Mouse (Mus musculus): ENCODE measurements around the gene Cyp17a1.

Gene Cyp17a1

DNA sequence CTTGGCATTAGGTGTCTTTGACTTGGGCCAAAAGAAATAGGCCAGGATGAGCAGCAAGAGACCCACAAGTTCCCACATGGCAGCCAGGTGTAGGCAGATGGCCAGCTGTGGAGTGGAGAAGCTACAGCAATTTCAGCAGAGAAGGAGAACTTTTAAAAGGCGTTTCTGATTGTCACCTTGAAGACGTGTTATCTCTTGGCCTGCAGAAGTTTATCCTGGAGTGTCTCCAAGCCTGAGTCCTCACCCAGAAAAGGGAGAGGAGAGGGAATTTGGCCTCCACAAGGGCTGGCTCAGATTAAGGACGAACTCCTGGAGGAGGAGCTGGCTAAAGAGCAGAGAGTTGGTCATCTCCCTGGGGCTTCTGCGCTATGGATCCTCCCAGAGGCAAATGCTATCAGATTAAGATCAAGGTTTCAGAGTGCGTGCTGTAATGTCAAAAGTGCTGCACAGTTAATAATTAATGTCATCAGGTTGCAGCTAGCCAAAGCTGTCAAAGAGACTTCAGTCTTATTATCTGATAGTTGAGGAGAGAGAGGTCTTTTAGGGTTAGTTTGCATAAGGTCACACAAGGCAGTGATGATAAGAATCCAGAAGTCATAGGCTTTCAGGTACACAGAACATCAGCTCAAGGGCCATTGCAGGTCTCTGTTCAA, at the start of gene Cyp17a1:
TSS of gene Cyp17a1 (minus strand) at position 407 of the 653 bp plus-strand sequence.
- DNase-seq (ENCODE audit: extremely low spot score, low read depth, low spot score), result no peak

DNA sequence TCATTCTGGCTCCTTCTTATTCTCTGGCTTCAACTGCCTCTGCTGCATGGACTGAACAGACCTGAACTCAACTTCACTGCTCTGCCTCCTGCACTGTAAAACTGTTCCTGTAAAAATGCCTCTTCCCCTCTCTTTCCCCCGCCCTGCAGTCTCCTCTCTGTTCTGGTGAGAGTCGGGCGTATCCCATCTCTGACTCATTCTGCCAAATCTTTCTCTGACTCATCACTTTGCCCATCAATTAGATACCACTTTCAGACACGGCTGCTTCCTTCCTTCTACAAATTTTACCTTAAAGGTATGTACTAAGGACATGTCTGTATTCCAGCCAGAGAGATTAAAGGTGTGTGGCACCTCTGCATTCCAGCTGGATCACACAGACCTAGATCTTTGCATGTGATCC, 45.2 kb upstream of the Cyp17a1 start:
- DNase-seq (ENCODE audit: extremely low spot score, low read depth, low spot score), result no peak

DNA sequence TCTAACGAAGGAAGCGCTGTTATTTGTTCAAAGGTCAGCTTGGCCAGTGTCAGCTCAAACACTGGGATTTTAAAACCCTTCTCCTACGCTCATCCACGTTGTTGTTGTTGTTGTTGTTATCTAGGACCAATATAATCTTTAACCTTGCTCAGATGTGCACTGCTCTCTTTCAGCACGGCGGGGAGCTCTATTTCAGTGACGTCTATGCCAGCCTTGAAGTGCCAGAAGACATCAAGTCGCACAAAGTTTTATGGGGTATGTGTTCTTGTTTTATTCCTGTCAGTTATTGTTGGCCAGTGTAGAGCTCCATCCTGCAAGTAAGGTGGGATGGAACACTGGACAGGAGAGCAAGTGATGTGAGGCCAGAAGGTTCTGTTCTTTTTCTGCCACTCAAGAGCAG, 42.0 kb upstream of the Cyp17a1 start:
- no peak for DNase-seq (ENCODE audit: extremely low spot score, low read depth, low spot score)

DNA sequence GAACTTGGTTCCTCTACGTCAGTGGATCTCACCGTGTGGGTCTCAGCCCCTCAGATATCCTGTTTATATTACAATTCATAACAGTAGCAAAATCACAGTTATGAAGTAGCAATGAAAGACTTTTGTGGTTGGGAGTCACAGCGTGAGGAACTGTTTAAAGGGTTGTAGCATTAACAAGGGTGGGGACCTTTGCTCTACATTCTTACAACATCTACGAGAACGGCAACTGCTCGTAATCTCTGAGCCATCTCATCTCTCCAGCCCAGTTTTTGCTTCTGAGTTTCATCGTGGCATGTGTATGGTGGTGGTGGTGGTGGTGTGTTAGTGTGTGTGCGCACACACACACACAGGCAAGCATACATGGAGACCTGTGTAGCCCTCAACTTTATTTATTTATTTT, 41.3 kb upstream of the Cyp17a1 start:
- no peak for DNase-seq (ENCODE audit: extremely low spot score, low read depth, low spot score)

DNA sequence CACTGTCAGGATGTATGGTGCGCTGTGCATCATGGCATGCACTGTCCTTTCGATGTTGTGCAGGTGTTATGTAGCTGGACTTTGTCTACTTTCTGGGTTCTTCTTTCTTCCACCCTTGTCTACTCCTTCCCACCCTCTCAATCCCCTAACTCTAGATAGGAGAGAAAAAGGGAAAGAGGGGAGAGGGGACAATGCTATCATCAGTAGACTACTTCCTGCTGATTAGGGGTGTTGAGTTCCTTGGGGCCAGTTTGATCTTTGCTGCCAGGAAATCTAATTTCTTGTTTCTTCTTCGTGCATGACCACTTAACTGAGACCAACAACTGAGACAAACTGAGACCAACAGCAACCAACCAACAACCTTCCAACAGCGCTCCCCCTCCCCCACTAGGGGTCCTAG, 37.6 kb upstream of the Cyp17a1 start:
- DNase-seq (ENCODE audit: extremely low spot score, low read depth, low spot score), result no peak

DNA sequence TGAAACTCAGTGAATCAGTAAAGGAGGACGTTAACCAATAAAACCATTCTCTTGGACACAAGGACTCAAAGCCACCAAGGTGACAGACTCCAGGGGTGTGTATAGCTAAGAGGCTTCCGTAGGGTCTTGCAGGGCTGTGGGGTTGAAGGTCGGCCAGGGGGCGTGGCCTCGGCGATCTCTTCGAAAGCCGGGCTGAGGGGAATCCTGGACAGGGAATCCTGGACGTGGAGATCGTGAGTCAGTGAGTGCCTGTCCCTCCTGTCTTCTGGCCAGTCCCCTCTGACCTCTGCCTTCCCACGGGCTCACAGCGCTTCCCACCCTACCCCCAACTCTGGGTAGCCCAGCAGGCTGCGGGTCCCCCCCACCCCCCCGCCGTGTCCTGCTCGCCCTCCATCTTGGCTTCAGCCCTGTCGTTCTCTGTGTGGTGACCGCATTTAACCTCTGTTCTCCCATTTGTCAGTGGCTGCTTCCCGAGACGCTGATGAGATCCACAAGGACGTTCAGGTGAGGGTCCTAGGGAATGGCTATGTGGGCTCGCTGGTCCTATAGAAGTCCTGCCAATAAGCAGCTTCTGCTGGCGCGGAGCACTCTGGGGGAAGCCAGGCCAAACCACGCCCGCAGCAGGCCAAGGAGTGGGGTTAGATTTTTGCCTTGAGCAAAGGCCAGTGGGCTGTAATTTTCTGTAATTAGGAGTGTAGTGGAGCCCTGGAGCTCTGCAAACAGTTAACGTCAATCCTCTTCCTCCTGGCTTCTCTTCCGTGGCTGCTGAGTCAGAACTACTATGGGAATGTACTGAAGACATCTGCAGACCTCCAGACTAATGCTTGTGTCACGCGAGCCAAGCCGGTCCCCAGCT, 34.6 kb upstream of the Cyp17a1 start, which contains the start of gene As3mt:
TSS of gene As3mt (plus strand) at position 163 of the 856 bp plus-strand sequence.
- no peak for DNase-seq (ENCODE audit: extremely low spot score, low read depth, low spot score)

DNA sequence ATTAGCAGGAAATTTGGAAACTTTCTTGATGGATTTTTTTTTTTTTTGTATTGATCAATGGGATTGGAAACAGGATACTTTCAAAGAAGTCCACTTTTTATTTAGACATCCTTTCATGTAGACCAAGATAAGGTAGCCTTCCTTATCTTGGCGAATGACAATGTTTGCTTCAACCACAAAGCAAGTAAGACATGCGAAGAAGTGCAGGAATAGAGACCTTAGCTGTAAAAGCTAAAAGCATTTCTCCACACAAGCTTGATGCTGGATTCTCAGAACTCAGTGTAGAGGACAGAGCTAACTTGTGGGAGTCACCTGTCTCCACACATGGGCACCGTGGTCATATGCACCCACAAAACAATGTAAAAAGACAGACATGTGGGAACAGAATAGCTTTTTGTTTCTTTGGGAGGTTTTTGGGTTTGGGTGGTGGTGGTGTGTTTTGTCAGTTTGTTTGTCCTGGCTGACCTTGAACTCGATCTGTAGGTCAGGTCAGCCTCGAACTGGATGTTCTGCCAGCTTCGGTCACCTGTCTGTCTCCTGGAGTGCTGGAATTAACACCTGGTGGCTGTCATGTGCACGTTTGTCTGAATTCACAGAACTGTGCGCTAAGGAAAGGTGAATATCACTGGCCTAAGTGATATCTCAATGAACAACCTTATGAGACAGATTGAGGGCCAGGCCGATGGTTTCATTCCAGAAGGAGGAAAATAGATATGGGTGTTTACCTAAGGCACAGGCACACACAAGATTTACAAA, 33.7 kb upstream of the Cyp17a1 start:
- no peak for DNase-seq (ENCODE audit: extremely low spot score, low read depth, low spot score)

DNA sequence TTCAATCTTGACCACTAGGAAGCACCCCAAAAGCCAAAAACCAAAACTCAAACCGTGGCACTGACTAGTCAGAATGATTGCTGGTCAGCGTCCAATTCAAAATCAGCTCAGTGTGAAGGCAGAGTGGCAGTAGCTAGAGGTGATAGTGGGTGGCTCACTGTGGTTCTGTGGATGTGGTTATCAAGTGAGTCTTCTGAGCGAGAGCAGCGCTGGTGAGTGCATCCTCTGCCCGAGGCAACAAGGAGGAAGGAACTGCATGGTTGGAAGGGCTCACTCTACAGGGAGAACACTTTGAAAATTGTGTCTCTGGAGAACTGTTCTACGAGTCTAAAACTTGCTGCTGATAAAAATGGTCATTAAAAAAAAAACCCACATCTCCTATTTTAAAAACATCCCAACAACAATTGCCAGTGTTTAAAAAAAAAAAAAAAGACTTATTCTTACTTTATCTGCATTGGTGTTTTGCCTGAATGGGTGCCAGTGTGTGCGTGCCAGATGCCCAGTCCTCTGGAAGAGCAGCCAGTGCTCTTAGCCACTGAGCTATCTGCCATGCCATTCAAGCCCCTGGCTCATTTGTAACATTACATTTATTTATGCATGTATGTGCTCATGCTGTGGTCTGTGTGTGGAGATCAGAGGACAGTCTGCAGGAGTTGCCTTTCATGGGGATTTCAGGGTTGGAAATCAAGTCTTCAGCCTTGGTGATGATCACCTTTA, 33.0 kb upstream of the Cyp17a1 start:
- no peak for DNase-seq (ENCODE audit: extremely low spot score, low read depth, low spot score)

DNA sequence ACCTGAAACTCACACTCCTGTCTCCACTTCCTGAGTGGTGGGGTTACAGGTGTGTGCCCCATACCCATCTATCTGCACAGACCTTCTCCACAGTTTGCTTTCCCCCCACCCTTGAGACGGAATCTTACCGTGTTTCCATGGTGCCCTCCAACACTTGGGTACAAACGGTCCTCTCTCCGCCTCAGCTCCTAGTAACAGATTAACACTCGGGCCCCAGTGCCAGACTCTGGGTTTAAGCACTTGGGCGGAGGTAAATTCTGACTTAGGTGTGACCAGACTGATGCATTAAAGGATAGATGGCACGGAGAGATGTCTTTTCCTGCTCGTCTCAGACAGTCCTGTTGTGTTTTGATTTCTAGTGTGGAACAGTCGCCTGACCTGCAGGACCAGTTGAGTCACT, 28.2 kb upstream of the Cyp17a1 start:
- no peak for DNase-seq (ENCODE audit: extremely low spot score, low read depth, low spot score)

DNA sequence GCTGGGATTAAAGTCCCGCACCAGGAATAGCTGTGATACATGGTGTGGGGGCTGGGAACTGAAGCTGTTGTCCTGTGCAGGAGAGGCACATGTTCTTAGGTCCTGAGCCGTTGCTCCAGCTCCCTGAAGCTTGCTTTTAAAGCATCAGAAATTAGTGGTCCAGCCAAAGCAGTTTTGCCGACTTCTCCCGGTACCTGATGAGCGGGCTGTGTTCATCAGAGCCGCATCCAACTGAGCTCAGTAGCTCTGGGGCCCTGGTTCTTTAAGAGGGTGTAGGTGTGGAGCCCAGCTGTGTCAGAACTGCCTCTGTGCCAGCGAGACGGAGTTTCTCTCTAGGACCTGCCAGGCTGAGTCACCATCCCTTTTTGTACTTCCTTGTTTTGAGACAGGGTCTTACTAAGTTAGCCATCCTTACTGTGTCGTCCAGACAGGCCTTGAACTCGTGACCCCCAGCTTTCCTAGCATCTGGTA, 26.1 kb upstream of the Cyp17a1 start:
- DNase-seq (ENCODE audit: extremely low spot score, low read depth, low spot score), result no peak

DNA sequence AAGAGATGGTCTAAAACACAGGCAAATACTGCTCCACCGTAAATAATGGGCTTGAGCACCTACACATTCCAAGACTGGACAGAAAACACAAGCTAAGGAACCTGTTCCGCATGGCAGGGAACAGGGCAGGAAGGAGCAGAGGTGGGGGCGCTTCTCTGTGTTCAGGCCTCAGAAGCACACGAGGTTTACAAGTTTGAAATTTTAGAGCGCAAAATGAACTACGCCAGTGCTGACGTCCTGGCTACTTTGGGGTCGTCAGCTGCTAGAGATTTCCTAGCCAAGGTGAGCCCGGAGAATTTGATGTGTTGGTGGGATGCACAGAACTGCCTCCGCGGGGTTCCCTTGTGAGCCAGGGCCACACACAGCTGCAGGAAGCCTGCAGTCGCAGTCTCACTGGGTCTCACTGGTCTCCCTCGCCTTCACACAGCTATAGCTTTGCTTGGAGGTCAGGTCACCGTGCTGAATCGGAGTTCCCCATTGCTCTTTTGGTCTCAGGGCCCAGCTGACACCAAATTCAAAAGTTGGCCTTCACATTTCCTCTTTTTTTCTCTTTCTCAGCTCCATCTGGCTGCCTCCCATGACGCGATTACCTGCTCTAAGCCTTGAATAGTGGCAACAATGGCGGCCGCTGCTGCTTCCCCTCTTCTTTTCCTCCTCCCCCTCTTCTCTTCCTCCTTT, 25.0 kb upstream of the Cyp17a1 start:
- DNase-seq (ENCODE audit: extremely low spot score, low read depth, low spot score), result no peak

DNA sequence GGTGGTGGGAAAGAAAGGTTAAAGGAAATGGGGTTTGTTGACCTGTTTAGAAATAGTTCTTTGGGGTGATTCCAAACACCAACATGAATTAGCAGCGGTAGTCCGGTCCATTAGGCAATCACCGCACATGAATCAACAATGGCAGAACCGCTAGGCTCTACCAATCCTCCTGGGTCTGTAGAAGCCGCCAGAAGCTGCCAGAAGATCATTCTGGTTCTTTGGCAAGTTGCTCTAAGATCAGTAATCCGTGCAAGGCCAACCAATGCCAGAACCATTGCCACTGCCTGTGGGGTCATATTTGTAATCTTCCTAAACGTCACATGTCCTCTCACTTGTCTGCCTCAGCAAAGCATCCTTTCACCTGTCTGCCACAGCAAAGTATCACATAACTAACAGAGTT, 24.0 kb upstream of the Cyp17a1 start:
- DNase-seq (ENCODE audit: extremely low spot score, low read depth, low spot score), result no peak

DNA sequence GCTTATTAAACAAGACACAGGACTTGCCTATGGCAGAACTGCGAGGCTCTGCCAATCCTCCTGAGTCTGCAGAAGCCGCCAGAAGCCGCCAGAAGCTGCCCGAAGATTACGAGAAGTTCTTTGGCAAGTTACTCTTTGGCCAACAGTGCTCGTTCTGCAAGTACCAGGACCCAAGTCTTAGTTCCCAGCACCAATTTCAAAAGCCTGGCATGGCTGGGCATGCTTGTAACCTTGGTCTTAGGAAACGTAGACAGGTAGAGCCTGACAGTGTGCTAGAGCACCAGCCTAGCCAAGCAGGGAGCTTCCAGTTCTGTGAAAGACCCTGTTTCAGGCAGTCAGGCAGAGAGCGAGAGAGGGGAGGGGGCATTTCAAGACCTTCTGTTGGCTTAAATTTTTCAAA, 23.5 kb upstream of the Cyp17a1 start:
- no peak for DNase-seq (ENCODE audit: extremely low spot score, low read depth, low spot score)

DNA sequence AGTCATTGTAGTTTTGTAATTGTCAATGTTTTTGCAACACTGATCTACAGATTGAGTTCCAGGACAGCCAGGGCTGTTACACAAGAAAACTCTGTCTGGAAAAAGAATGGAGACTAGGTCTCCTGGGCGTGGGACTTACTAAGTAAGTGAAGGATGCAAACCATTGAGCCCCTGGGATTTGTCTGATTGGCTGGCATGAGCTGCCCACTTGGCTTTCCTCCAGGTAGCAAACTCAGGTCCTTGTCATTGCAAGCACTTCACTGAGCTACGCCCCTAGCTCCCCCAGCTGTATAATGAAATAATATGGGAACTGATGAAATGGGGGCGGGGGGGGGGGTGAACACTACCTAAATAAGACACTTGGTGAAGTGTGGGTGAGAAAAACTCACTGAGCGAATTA, 20.2 kb upstream of the Cyp17a1 start:
- no peak for DNase-seq (ENCODE audit: extremely low spot score, low read depth, low spot score)

DNA sequence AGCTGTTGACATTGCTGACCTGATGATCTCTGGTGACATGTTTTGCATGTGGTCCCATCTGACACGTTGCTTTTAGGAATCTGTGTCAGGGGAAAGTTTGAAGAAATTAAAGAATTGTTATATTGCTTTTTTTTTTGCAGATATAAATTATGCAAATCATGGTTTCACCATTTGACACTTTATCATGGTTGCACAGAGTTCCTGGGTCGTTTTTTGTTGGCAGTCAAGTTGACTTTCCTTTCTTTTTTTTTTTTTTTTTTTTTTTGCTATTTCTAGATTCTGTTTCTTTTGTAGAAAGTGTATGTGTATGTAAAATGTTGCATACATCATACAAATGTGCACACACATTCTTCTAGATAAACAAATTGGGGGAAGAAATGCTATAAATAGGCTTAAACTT, 18.1 kb upstream of the Cyp17a1 start:
- DNase-seq (ENCODE audit: extremely low spot score, low read depth, low spot score), result no peak

DNA sequence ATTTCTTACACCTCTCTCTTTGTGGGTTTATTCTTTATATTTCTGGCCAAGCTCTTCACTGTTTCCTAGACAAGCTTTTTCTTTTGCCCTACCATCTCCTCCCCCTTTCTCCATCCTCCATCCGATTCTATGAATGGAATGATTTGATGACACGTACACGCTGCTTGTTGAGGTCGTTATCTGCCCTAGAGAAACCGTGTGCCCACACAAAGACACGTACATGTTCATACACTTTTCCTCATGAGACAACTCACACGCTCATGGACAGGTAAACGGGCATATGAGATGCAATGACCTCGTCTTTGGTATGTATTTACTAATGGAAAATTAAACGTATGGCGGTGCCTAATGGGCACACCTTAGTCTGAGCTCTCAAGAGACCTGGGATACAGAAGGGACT, 17.4 kb upstream of the Cyp17a1 start:
- DNase-seq (ENCODE audit: extremely low spot score, low read depth, low spot score), result no peak

DNA sequence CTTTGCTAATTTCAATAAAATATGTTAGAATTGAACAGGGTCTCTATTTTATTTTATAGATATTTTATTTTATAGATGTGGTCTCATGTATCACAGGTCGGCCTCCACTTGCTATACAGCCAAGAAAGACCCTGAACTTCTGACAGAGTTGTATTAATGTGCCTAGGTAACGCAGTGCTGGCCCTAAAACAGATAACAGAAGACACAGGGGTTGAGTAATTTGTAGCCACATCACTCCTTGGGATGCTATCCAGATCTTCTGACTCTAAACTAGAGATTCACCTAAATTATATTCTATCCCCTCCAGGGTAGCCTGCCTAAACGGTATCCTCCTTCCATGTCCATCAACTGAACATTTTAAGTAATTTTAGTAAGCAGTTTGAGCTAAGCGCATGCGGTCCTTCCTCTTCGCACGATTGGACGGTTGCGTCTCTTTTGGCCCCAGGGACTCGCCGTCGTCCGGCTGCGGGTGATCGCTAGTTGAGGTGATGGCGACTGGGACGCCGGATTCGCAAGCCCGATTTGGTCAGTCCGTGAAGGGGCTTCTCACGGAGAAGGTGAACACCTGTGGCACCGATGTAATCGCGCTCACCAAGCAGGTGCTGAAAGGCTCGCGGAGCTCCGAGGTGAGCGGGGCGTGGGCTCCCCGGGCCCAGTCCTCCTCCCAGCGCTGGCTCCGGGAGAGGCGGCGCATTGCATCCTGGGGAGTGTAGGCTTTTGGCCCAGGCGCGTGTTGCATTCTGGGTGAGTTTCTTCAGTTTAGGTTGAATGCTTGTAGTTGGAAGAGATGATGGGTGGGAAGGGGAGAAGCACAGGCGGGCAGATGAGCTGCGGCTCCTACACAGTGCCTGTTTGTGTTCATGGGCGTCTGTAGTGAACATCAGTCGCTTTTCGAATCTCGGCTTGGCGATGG, 16.7 kb upstream of the Cyp17a1 start, which contains the start of gene Borcs7:
TSS of gene Borcs7 (plus strand) at position 447 of the 913 bp plus-strand sequence.
- DNase-seq (ENCODE audit: extremely low spot score, low read depth, low spot score), result peak; percentile 57

DNA sequence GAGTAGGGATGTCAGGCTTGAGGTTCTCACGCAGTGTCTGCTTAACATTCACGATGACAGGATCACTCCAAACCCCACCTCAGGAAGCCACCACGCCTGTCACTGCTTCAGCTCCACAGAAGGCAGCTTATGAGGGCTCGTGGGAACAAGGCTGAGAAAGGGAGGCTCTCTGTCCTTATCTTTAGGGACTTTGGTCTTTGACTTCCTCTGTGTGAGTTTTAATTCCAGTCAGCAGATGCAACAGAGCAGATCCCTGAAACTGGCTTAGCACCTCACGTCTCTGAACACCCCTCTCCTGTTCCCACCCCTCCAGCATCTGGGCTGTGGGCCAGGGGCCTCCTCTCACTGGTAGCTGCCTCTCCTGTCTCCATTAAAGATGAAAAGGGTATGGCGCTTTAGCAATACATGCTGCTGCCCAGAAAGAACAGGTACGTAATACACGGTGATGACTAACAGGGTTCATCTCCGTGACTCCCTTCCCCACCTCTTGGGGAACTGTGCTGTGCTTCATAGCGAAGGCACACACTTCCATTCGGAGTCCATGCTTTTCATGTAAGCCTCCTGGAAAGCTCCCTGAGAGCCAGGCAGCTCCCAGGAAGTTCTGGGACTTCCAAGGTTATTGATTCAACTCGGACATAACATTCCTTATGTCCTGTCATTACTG, 6.9 kb upstream of the Cyp17a1 start:
- DNase-seq (ENCODE audit: extremely low spot score, low read depth, low spot score), result no peak

DNA sequence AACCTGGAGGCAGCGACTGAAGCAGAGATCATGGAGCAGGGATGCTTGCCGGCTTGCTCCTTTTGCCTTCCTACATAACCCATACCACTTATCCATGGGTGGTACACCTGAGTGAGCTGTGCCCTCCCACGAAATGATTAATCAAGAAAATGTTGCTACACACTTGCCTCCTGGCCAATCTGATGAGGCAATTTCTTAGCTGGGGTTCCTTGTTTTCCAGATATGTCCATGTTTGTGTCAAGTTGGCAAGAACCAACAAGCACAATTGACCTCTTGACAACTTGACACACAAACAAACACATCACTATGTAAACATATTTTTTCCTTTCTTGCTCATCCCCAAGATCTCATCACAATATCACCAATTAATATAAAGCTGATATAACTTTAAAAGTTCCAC, 2.7 kb upstream of the Cyp17a1 start:
- DNase-seq (ENCODE audit: extremely low spot score, low read depth, low spot score), result no peak

Measured in hindlimb bud, embryonic 11.5 days (tissue).